ENCODE assay signal across 9 mouse cellular contexts in the genomic region with DNA sequence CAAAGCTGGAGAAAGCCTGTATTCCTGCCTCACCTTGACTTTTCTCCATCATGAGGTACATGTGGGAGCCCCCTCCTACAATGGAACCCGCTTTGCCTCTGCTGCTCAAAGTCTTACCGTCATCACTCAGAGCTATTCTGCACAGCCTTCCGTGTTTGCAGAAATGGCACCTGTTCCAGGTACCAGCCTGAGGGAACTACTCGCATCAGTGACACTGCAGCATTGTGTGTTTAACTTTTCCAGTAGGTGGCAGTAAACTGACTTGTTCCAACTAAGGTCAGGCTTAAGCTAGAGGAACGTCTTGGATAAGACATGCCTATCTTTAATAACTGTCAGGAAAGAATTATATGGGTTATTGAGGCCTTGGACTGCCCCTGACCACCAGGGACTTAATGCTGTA.
A peak's percentile ranks its signal among the peaks of the same experiment; 100 is the strongest.
DNase-seq lines count a peak whose midpoint lies in the region; TF ChIP-seq lines count a peak whose summit lies in the region.
"Had no signal": no experiment of that assay in that cellular context is flagged by ENCODE, and none has a peak within 500 bp of the region (broad histone marks: within the 10 kb centered on the region; RNA-seq: fewer than 3 reads in every experiment).

No protein-coding gene starts in this region.

- peak; percentile 58 for TF ChIP-seq CTCF in left cerebral cortex, adult 2 months (IDR thresholded peaks at IDR 0.05)
- peak; percentile 66 for TF ChIP-seq CTCF in cerebellum, adult 2 months (IDR thresholded peaks at IDR 0.05; ENCODE audit: borderline replicate concordance, insufficient read depth, low read depth, low read length)

- 40% methylated on average over 5 of the region's 5 CpGs for WGBS in cerebellum, adult 2 months

- H3K4me3 ChIP-seq in left cerebral cortex, adult 2 months = no peak overlapping the region
- no peak overlapping the region for H3K4me3 ChIP-seq in cerebellum, adult 2 months (replicated peaks; ENCODE audit: insufficient read depth, low read depth, low read length)
- H3K4me3 ChIP-seq: limb, embryonic 15.5 days had no signal

- TF ChIP-seq POLR2A in cerebellum, adult 2 months (IDR thresholded peaks at IDR 0.05; ENCODE audit: borderline replicate concordance, insufficient read depth, low read length) = no peak

- DNase-seq in left cerebral cortex, adult 2 months (ENCODE audit: extremely low spot score in 1 of 2, low spot score in 2 of 2) = no peak
- DNase-seq in left cerebral cortex, adult 11 months (ENCODE audit: low spot score) = no peak
- peak; percentile 25 for DNase-seq in NIH3T3 (ENCODE audit: low read depth)
- DNase-seq in cerebellum, adult 2 months = peak; percentile 34 to 59
- peak; percentile 12 for DNase-seq in kidney, postnatal 10 days
- DNase-seq in ovary, postnatal 36 days (ENCODE audit: low spot score) = no peak
- DNase-seq in right cerebral cortex, postnatal 4 days = no peak
- DNase-seq: right cerebral cortex, postnatal 25 days had no signal

- no peak overlapping the region for H3K27ac ChIP-seq in left cerebral cortex, adult 2 months
- no peak overlapping the region for H3K27ac ChIP-seq in cerebellum, adult 2 months (ENCODE audit: insufficient read depth, low read length)
- H3K27ac ChIP-seq: limb, embryonic 15.5 days had no signal

- intact Hi-C loops in left cerebral cortex, adult 2 months (cut with DNase I) = loop anchor here (2.0 to 10.0 kb wide), 4 partner anchors 574 to 1092 kb away; no protein-coding TSS in a partner anchor

- no peaks in the 10 kb centered on the region for H3K4me1 ChIP-seq in cerebellum, adult 2 months (ENCODE audit: control insufficient read depth, insufficient read depth, low read length)

- H3K27me3 ChIP-seq in cerebellum, adult 2 months (ENCODE audit: control insufficient read depth, insufficient read depth, low read length) = no peaks in the 10 kb centered on the region
- H3K27me3 ChIP-seq: limb, embryonic 15.5 days had no signal

Comparison
In these comparisons a context has a peak if more than half of its experiments do, and no peak if none do; other contexts are left out.
1. DNase-seq: peak in NIH3T3 (single experiment), cerebellum, adult 2 months (2 of 2) and kidney, postnatal 10 days (single experiment); none in left cerebral cortex, adult 2 months (0 of 2), left cerebral cortex, adult 11 months (single experiment), ovary, postnatal 36 days (single experiment) and right cerebral cortex, postnatal 4 days (single experiment).